Comparison of ENCODE assay signal across 8 mouse cellular contexts in the genomic region with DNA sequence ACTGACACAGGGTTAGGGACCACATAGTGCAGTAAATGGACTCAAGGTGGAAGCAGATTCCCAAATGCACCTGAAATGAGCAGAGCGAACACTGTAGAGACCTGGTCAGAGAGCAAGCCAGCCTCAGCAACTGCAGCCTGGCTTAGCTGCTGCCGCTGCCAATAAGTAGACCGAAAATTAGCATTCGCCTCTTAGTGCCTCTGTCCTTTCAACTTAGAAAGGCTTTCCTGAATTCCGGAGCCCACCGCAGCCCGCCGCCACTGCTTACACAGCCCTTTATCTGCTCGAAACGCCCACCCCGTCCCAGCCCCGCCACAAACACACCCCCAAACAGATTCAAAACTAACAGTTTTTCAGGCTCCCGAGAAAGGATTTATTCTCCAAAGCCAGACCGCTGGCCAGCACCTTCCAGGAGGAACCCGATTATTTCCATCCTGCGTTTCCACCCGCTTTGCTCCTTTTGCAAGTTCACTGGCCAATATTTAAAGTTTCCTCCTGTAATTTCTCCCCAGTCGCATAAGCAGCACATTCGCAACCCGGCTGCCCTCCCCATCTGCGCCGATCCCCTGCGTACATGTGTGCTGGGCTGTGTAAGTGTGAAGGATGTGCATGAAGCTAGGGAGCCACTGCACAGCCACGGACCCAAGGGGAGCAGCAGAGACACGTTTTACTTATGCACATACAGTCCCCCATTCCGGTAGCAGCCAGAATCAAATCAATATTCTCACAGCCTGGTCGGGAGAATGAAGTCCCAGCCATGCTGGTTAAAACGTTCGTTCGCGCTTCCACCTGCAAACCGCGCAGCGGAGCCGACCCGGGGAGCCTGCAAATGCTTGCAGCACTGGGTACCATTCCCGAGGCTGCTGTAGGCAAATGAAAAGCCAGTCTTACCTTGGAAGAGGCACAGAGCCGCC. TPM values are rescaled to one million over a fixed set of nuclear protein-coding genes. Genes with fewer than 3 reads are reported as not detected.
DNase-seq lines count a peak whose midpoint lies in the region; ATAC-seq and TF ChIP-seq lines count a peak whose summit lies in the region.

No protein-coding gene starts in this region.

- H3K27ac ChIP-seq in heart, embryonic 11.5 days (ENCODE audit: low read depth, low read length): no peak overlapping the region
- 0 out of 2 replicates have a peak overlapping the region, but pooled peaks have one; percentile 50 for H3K27ac ChIP-seq in cerebellum, adult 2 months (ENCODE audit: insufficient read depth, low read length)
- peak overlapping the region; percentile 81 for H3K27ac ChIP-seq in forebrain, postnatal 0 days (ENCODE audit: low read depth, low read length)
- peak overlapping the region; percentile 87 for H3K27ac ChIP-seq in midbrain, embryonic 13.5 days

- peaks cover 10% of the 10 kb centered on the region for H3K27me3 ChIP-seq in heart, embryonic 11.5 days (ENCODE audit: control insufficient read depth, insufficient read depth, low read length)
- H3K27me3 ChIP-seq in cerebellum, adult 2 months (ENCODE audit: control insufficient read depth, insufficient read depth, low read length): no peaks in the 10 kb centered on the region
- H3K27me3 ChIP-seq in forebrain, postnatal 0 days (ENCODE audit: insufficient read depth, low read length): no peaks in the 10 kb centered on the region
- peaks cover 5% of the 10 kb centered on the region; the same call in 1 of the 2 replicates for H3K27me3 ChIP-seq in midbrain, embryonic 13.5 days

- no peaks in the 10 kb centered on the region for H3K36me3 ChIP-seq in heart, embryonic 11.5 days (ENCODE audit: control insufficient read depth, insufficient read depth, low read length)
- no peaks in the 10 kb centered on the region for H3K36me3 ChIP-seq in forebrain, postnatal 0 days (ENCODE audit: insufficient read depth)
- H3K36me3 ChIP-seq in midbrain, embryonic 13.5 days: no peaks in the 10 kb centered on the region

- WGBS in heart, embryonic 11.5 days (ENCODE audit: insufficient replicate concordance): 2% methylated on average over 38 of the region's 38 CpGs
- WGBS in cerebellum, adult 2 months: 2% methylated on average over 38 of the region's 38 CpGs
- WGBS in forebrain, postnatal 0 days: 1% methylated on average over 38 of the region's 38 CpGs
- WGBS in midbrain, embryonic 13.5 days: under 1% methylated on average over 38 of the region's 38 CpGs

- peak overlapping the region; percentile 22; the same call in 1 of the 2 replicates for H3K9ac ChIP-seq in heart, embryonic 11.5 days (ENCODE audit: low read depth, low read length)
- H3K9ac ChIP-seq in forebrain, postnatal 0 days: peak overlapping the region; percentile 70
- peak overlapping the region; percentile 77 for H3K9ac ChIP-seq in midbrain, embryonic 13.5 days (replicated peaks)

- no peak for ATAC-seq in heart, embryonic 11.5 days (replicated peaks; ENCODE audit: insufficient number of reproducible peaks, low FRiP score, low TSS enrichment)
- ATAC-seq in forebrain, postnatal 0 days: peak; percentile 83
- ATAC-seq in midbrain, embryonic 13.5 days: peak; percentile 67

- no peak for TF ChIP-seq CTCF in cerebellum, adult 2 months (IDR thresholded peaks at IDR 0.05; ENCODE audit: borderline replicate concordance, insufficient read depth, low read depth, low read length)
- no peak for TF ChIP-seq CTCF in forebrain, postnatal 0 days (IDR thresholded peaks at IDR 0.05; ENCODE audit: low read depth)

- TF ChIP-seq POLR2A in cerebellum, adult 2 months (IDR thresholded peaks at IDR 0.05; ENCODE audit: borderline replicate concordance, insufficient read depth, low read length): no peak

- peaks cover 3% of the 10 kb centered on the region for H3K4me1 ChIP-seq in heart, embryonic 11.5 days (ENCODE audit: control insufficient read depth, insufficient read depth, low read length)
- H3K4me1 ChIP-seq in cerebellum, adult 2 months (ENCODE audit: control insufficient read depth, insufficient read depth, low read length): no peaks in the 10 kb centered on the region; the same call in 1 of the 2 replicates
- peaks cover 25% of the 10 kb centered on the region for H3K4me1 ChIP-seq in forebrain, postnatal 0 days (ENCODE audit: insufficient read depth)
- peaks cover 42% of the 10 kb centered on the region for H3K4me1 ChIP-seq in midbrain, embryonic 13.5 days (replicated peaks)

- H3K4me2 ChIP-seq in heart, embryonic 11.5 days: peak overlapping the region; percentile 93
- peak overlapping the region; percentile 63 for H3K4me2 ChIP-seq in forebrain, postnatal 0 days (ENCODE audit: low read depth)
- H3K4me2 ChIP-seq in midbrain, embryonic 13.5 days (replicated peaks): peak overlapping the region; percentile 81

- peak overlapping the region; percentile 51 for H3K4me3 ChIP-seq in heart, embryonic 11.5 days (ENCODE audit: low read depth, low read length)
- peak overlapping the region; percentile 74 for H3K4me3 ChIP-seq in cerebellum, adult 2 months (replicated peaks; ENCODE audit: insufficient read depth, low read depth, low read length)
- peak overlapping the region; percentile 52 for H3K4me3 ChIP-seq in forebrain, postnatal 0 days (ENCODE audit: low read depth, low read length)
- peak overlapping the region; percentile 52 for H3K4me3 ChIP-seq in midbrain, embryonic 13.5 days (replicated peaks)

- DNase-seq in heart, adult 8-10 months (ENCODE audit: low spot score): no peak
- peak; percentile 49 to 66 for DNase-seq in cerebellum, adult 2 months
- peak; percentile 73 for DNase-seq in forebrain, postnatal 0 days
- peak; percentile 29 to 30 for DNase-seq in kidney, postnatal 4 days
- no peak for DNase-seq in c-Kit-positive CD71-positive TER-119-positive erythroid progenitor cells, embryonic 14.5 days (ENCODE audit: low spot score)
- DNase-seq in testis, postnatal 14 days (ENCODE audit: low spot score): no peak

- no peaks in the 10 kb centered on the region for H3K9me3 ChIP-seq in heart, embryonic 11.5 days (replicated peaks; ENCODE audit: control insufficient read depth, low read length)
- no peaks in the 10 kb centered on the region for H3K9me3 ChIP-seq in forebrain, postnatal 0 days (ENCODE audit: low read length)
- H3K9me3 ChIP-seq in midbrain, embryonic 13.5 days: no peaks in the 10 kb centered on the region

RNA-seq across cellular contexts. Expression of gene Ntm, which starts 0.7 kb away (rescaled TPM):
- 39.7 and 45.1 TPM in 2 replicates for polyA plus RNA-seq in heart, embryonic 11.5 days (2014; fragmentation: Nextera tagmentation; extraction: Ambion mirVana)
- 1 to 10 TPM; 1.3 to 2.6 (median 2.1) TPM for total RNA-seq in heart, adult 8-10 months (2022)
- 193 and 201 TPM in 2 replicates for polyA plus RNA-seq in cerebellum, adult 2 months (2012; rRNA removed)
- 140 and 162 TPM in 2 replicates for total RNA-seq in forebrain, postnatal 0 days (2014; rRNA removed)
- 155 and 235 TPM in 2 replicates for polyA plus RNA-seq in forebrain, postnatal 0 days (2015; fragmentation: Nextera tagmentation; extraction: Ambion mirVana)
- 125 and 129 TPM in 2 replicates for polyA plus RNA-seq in midbrain, embryonic 13.5 days (2015; fragmentation: Nextera tagmentation; extraction: Ambion mirVana)

Comparison
In these comparisons a context has a peak if more than half of its experiments do, and no peak if none do; other contexts are left out.
1. H3K9ac ChIP-seq: peak in every context shown above with its lines; median percentile 77 in midbrain, embryonic 13.5 days; 70 in forebrain, postnatal 0 days; 22 in heart, embryonic 11.5 days.
2. DNase-seq: peak in cerebellum, adult 2 months (2 of 2), forebrain, postnatal 0 days (single experiment) and kidney, postnatal 4 days (2 of 2); none in heart, adult 8-10 months (single experiment), c-Kit-positive CD71-positive TER-119-positive erythroid progenitor cells, embryonic 14.5 days (single experiment) and testis, postnatal 14 days (single experiment).
3. Peak in every context shown above with its lines, with median percentiles within 50 percentile points of each other: H3K4me2 ChIP-seq and H3K4me3 ChIP-seq.